Mouse (Mus musculus): ENCODE measurements around the gene Mri1.

Mri1 gene

GRCm38 (mm10) chr8:84201545-84202245 is 55.4 kb downstream of the Mri1 start:
- DNase-seq, result no peak

GRCm38 (mm10) chr8:84200652-84201544 is 56.2 kb downstream of the Mri1 start:
- DNase-seq, result peak; percentile 65

GRCm38 (mm10) chr8:84200126-84200555 is 57.0 kb downstream of the Mri1 start:
- DNase-seq, result no peak

Data from thymus, postnatal 25 days (tissue).